Mouse (Mus musculus): ENCODE measurements around the gene Spag17.

The Spag17 gene

DNA sequence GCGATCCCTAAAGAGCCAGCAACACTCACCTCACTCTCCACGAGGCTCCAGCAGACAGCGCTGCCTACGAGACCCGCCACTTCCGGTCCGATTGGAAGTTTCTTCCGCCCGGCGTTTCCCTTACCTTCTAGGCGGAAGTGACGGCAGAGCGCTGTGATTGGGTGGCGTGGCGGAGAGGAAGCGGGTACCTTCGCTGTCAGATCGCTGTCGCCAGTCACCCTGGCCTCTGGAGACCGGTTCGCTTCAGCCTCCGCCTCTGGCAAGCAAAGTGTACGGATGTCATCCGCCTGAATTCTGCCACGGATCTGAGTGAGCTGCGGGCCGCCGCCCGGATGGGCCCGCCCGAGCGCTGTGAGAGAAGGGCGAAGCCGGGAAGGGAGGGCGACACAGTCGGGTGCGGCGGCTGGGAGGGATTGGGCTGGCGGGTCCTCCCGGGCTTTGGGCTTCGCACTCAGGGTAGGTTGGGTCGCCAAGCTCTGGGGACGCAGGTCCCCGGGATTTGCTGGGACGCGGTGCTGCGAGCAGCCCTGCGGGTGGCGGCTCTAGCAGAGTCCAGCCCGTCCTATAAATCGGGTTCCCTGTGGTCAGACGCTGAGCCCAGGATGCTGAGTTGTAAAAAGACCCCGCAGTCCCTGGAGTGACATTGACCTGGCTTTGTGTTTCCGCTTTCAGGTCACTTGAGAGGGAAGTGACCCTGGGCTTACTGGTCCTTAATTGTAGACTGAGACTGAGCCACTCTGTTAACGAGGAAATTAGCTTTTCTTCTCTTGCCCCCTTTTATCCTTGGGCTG lies 277.3 kb downstream of the Spag17 start, which contains the start of the genes Gdap2 and Wdr3:
TSS of gene Gdap2 (plus strand) at position 67 of the 791 bp plus-strand sequence.
TSS of gene Wdr3 (minus strand) at position 93 of the 791 bp plus-strand sequence.
- peak; percentile 86 to 95 for DNase-seq (ENCODE audit: low spot score in 2 of 2)

DNA sequence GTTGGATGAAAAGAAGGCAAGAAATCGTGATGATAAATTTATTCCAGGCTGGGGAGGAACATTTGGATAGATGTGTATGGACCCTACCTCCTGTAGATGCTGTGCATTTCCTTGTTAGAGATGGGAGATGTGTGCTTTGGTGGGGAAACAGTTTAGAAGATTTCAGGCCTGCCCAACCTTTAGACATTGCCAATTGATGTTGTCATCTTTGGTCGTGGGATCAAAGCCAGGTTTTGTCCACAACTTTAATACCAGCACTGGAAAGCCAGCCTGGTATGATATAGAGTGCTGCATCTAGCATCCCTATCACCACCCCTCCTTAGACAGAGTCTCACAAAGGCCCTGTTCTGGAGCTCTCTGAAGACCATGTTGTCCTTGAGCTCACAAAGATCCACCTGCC lies 278.4 kb downstream of the Spag17 start:
- no peak for DNase-seq (ENCODE audit: low spot score in 2 of 2)

DNA sequence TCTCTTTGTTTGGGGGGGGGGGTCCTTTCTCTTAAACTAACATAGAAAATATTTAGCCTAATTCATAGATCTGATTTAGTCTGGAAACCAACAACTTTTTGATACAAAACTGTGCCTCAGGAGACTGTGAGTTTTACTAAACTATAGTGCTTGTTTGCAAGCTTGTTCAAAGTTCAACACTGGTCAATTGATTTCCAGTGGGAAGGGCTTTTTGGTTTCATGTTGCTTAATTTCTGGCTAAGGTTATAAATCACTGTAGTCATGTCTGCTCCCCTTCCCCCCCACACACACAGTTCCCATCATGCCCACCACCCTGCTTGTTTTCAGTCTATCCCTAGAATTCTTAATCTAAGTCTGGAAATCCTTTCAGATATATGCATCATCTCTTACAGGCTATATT lies 279.8 kb downstream of the Spag17 start:
- no peak for DNase-seq (ENCODE audit: low spot score in 2 of 2)

DNA sequence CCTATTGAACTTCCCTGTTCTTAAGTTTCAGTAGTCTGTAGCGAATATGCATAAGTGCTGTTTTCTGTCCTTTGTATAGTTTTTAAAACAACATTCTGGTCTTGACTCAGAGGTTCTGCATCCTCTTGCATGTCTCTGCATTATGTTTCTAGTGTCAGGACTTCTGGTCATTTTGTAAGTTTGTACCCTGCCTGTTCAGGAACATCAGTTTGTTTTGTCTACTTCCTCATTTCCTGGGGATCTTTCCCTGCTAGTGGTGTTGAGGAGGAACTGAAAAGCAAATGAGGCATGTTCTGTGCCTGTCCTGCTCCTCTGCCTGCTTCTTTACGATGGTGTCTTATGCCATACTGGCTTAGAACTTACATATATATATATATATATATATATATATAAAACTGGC lies 290.8 kb downstream of the Spag17 start:
- DNase-seq (ENCODE audit: low spot score in 2 of 2): no peak

DNA sequence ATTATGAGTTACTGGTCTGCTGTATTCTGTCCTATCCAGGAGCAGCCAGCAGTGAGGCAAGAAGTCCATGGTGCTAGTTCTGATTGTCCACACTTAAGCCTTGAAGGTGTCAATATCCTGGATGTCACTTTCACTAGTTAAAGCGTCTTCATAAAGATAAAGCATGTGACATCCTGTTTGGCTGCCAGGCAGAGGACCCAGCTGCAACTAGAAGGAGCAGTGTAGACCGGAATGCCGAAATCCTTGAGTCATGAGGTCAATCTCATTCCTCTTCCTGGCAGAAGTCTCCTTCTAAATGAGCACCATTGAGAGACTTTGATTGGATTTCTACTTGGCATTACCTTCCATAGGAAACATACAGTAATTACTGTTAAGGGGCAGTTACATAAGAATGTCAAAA lies 295.3 kb downstream of the Spag17 start:
- DNase-seq (ENCODE audit: low spot score in 2 of 2): no peak

DNA sequence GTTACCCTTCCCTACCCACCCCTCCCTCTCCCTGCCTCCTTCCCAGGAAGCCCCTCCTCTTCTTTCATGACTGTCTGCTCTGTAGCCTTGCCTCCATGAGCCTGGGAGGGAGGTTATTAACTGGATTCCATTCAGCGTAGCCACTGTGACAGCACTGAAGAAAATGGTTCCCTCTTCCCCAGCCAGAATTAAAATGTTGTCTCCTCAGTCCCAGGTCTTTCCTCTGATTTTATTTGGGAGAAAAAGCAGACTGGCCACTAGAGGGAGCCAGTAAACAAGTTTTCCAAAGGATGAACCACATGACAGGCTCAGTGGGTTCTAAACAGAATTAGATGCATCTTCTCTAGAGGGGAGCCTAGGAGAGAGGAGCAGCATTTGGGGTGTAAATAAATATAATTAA lies 304.2 kb downstream of the Spag17 start:
- peak in 1 of 2 experiments; percentile 19 for DNase-seq (ENCODE audit: low spot score in 2 of 2)

DNA sequence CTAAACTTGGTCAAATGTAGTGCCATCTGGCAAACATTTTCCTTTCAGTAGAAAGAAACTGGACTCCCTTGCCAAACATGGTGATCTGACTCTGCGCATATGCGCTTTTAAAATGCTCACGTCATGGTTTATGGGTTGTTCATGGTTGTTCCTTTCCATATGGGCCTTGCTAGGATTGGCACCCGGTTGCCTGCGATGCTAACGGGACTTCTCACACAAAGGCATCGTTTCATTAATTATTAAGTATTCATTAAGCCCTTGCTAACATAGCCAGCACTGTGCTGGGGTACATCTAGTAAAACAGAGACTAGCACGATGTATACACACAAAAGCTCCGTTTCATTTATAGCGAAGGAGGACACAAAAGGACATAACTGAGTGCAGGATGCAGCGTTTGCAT lies 304.7 kb downstream of the Spag17 start:
- no peak for DNase-seq (ENCODE audit: low spot score in 2 of 2)
